Mouse (Mus musculus): ENCODE data around the gene Ybx1.

DNA sequence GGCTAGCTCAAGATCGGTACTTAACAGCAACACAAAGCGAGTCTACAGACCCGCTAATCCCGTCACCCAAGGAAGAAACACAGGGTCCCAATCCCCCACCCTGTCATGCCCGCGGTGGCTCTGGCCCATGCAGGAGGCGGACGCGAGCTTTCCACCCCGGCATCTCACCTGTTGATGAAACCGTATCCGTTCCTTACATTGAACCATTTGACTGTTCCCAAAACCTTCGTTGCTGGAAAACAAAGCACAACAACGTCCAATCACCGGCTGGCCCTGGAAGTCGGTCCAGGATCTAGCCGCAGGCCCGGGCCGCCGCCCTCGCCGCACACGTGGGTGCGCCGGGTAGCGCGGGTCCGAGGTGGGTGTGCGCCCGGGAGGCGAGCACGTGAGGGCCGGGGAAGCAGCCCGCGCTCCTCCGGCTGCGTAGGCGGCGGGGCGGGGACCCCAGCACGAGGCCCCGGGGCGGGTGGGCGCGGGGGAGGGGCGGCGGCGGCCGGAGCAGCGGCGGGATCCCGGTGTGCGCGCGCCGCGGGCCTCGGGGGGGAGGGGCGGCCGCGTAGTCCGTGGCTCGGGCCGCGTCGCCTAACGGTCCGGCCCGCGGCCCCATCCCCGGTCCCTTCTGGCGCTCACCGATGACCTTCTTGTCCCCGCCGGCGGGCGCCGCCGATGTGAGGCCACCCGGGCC is 688 bp downstream of the Ybx1 start:
- no peak for TF ChIP-seq POLR2A (IDR thresholded peaks at IDR 0.05; ENCODE audit: insufficient read depth, low read length)
- TF ChIP-seq CTCF (IDR thresholded peaks at IDR 0.05; ENCODE audit: low read depth, low read length) = no peak

All from ES-Bruce4 (cell line).